Mouse (Mus musculus): ENCODE data around the gene Dock9.
"Not testable (repeated sequence)": the region's sequence is repeated elsewhere in the genome, so short reads cannot be mapped to it uniquely, and the experiment has no call there.

Dock9 gene

DNA sequence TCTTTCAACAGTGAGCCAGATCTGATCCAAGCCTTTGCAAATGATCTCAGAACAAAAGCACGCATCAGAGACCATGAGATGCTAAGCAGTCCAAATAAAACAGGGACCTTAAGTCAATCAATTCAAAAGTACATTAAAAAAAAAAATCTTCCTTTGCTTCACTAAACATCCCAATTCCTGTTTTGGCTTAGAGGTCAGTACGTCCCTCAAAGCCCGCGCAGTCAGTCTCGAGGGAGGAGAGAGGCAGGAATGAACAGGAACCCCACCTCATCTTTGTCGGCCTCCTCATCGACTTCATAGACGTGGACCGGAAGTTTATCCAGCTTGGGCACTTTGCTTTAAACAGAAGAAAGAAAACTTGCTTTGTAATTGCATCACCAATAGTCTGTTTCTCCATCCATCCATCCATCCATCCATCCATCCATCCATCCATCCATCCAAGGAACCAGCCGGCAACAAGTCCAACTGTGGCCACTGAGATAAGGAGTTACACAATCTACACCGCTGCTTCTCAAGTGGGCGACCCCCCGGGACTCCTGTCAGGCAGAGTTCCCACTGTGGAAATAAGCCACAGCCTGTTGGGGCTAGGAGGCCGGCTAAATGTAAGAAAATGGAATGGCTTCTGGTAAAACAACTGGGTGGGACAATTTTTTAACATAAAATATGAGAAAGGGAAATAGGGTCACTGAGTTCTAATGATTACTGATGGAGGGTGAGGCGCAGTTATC lies 137.3 kb downstream of the Dock9 start:
- DNase-seq (ENCODE audit: low spot score in 2 of 2) = no peak

DNA sequence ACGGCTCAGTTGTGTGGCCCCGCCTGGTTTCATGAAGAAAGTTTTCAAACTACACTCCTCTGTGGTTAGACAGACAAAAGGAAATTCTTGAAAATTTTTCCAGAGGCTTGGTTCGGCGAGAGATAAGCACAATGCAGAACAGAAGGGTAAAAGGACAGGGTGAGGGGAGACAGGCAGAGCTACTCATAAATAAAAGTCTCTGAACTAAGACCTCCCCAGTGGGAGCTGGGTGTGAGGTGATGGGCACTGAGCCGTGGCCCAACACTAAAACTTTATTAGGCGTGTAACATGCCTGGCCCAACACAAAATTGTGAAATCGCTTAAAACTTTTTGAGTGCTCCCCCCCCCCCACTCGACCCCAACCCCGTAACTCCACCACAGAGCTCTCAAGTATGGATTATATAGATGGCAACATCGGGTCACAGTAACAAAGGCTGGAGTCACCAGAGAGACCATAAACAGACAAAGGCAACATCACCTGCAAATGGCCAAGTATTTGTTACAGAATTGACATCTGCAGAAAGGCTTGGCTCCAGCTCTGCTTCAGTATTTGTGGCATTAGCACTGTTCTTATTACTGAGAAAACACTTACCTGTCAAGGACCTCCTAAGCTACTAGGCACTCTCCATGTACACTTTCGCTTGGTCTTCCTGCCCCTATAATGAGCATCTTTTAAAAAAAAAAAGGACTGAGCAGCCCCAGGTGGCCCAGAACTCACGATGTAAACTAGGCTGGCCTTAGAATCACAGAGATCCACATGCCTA lies 138.4 kb downstream of the Dock9 start:
- DNase-seq (ENCODE audit: low spot score in 2 of 2) = no peak

DNA sequence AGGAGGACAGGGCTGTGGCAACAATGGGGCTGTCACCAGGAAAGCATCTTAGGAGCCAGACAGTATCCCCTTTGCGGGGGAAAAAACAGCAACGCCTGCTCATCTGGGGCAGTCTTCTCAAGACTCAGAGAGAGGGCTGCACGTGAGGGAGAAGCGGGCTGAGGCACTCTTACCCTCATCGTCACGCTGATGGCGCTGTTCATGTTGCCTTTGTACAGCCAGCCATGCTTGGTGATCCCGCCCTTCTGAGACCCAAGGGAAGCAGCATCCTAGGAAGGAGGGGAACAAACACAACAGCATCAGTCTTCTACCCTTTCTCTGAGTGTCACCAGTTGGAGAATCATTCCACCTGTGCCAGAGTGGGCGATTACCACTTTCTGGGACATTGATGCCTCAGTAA lies 139.1 kb downstream of the Dock9 start:
- no peak for DNase-seq (ENCODE audit: low spot score in 2 of 2)

DNA sequence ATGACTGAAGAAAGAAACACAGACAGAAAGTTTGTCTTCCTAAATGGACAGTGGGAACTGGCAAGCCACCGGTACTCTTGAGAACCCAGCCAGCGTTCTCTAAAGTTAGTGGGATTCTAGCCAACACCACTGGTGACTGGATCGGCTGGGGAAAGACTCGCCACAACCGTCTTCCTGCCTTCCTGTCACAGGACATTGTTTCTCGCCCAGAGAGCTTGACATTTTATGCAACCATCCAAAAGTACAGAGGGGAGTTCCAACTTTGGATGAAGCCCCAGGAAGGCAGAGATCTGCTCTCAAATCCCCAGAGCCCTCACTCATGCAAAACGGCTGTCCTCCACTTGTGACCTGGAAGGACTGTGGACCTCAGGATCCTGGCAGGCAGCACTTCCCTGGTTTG lies 140.0 kb downstream of the Dock9 start:
- DNase-seq (ENCODE audit: low spot score in 2 of 2) = no peak

DNA sequence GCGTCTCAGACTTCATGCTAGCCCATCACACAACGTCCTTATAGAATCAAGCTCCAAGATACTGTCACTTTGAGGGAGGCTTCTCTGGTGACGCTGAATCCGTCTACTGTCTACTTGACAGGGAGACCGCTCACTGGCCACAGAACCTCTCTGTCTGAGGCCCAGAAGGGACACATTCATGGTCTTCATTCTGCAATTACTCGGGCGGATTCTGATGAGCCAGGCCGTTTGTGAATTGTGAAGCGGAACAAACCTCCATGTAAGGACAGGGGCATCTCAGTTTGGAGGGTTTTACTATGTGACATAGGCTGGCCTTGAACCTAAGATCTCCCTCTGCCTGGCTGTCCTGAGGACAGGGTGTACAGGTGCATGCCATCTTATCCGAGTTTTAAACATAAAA lies 140.7 kb downstream of the Dock9 start:
- no peak for DNase-seq (ENCODE audit: low spot score in 2 of 2)

DNA sequence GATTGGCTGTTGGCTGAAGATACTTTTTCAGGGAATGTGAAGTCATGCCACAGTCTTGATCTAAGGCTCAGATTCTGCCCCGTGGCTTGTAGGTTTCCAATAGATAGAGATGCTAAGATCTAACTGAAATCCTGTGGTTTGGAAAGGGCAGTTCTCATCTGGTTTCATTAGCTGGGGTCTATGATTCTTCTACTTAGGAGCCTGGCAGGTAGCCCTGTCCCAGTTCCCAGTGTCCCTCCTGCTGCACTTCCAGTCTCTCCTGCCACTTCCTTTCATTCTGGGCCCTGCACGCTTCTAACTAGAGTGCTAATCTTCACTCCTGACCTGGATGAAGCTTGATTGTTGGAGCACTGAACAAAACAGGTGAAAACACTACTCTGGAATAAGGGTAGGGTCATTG lies 142.7 kb downstream of the Dock9 start:
- no peak for DNase-seq (ENCODE audit: low spot score in 2 of 2)

DNA sequence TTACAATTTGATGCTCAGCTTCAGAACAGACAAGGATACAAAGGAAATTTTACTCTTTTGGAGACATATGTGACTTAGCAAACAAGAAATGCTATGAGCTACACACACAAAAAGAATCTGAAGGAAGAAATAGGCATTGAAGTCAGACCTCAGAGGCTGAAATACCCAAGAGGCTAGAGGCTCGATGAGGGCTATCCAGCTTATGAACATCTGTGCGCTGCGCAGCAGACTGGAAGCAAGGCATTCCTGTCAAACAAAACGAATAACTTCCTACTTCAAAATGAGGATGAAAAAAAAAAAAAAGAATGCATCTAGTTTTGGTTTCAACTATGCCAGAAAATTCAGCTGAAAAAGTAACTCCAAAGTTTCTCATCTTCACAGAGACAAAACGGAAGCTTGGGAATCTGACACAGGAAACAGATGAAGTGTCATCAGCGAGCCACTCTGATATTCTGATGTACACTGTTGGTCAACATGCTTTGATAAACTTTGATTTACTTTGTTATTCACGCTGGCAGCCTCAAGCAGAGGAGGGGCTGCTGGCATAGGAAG lies 143.1 kb downstream of the Dock9 start:
- DNase-seq (ENCODE audit: low spot score in 2 of 2) = no peak

DNA sequence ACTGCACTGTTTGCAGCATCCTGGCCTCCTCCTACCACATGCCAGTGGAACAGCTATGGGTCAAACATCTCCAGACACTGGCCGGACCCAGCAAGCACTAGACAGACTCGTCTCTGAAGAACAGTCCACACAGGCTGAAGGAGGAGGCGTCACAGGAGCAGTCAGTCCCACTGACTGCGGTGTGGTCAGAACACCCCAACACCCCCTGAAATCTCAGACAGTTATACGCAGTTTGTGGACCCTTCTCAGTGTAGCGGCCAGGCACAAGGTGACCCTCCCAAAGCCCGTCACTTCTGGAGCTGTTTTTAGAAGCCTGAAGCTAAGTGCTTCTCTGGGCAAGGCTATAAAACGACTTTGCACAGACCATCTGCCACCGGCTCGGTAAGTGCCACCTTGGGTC lies 143.9 kb downstream of the Dock9 start:
- no peak for DNase-seq (ENCODE audit: low spot score in 2 of 2)

DNA sequence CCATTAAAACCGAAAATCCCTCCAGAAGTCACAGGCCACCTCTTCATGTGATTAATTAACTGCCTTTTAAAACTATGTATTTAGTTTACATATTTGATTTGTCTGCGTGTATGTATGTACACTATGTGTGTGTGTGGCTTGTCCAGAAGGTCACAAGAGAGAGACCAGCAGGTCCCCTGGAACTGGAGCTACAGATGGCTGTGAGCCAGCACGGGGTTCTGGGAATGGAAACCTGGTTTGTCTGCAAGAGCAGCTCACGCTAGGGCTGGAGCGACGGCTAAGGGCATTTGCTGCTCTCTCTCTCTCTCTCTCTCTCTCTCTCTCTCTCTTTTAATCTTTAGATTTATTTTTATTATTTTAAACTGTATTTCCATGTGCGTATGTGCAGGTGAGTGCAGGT lies 144.4 kb downstream of the Dock9 start:
- DNase-seq (ENCODE audit: low spot score in 2 of 2) = no peak

DNA sequence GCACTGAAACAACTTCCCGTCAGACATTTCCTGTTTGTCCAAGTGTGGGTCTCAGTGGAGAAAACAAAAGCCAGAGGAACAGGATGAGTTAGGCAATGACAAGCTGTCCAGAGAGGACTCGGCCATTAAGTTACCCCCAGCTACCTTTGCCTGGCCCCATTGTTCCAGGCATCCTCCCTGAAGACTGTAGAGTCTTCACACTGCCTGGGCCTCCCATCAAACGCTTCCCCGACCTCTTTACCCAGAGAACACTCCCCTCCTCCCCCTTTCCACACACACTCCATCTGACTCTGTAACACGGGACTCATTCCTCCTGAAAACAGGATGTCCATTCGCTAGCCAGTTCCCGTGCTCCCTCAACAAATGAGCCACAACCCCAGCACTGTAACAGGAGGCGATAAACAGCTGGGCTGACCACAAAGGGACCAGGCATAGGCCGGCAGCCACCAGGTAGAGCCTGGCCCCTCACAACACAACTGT lies 149.0 kb downstream of the Dock9 start:
- no peak for DNase-seq (ENCODE audit: low spot score in 2 of 2)

DNA sequence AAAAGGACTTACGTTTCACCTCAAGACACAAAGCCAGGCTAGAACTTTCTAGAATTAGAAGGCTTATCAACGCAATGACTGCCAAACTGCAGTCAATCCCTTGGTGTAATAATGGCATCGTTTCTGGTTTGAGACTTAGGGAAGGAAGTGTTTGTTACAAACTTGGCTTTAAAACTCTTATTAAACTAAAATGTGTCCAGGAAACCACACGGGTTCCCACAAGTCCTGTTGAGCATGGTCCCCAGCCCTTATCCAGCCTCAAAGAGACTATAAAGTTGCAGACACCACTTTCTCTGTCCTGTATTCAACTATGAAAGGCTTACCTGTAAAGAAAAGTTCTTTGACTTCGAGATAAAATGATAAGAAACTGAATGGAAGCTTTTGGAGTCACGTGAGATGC lies 149.9 kb downstream of the Dock9 start:
- no peak for DNase-seq (ENCODE audit: low spot score in 2 of 2)

DNA sequence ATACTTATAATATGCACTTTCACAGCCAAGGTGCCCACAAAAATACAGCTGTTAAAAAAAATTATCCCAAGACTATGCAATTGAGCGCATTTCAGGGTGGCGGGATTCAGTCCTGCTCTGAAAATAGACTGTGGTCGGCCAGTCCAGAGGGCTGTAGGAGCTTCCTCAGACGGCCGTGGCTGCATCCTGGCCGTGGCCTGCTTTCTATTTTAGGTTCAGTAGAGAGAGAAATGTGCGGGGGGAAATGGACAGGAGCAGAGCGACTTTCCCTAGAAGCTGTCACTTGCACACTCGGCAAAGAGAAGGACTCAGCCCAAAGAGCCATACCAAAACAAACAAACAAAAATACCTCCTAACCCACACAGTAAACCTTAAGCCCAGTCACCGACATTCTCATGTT lies 151.0 kb downstream of the Dock9 start:
- no peak for DNase-seq (ENCODE audit: low spot score in 2 of 2)

DNA sequence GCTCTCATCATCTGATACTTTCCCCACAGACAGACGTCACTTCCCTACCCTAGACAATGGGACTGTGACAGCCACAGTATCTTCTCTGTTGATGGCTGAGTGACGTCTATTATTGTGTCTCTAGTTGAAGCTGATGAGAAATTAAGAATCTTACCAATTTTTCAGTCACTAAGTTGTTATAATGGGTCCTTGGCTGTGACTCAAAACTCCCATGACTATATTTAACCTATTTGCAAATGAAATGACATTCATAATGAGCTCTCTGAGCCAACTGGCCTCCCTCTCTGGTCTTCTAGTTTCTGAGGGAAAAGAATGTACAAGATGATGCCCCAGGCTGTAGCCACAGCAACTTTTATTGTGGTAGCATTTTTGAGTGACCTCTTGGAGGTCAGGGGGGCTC lies 153.3 kb downstream of the Dock9 start:
- no peak for DNase-seq (ENCODE audit: low spot score in 2 of 2)

DNA sequence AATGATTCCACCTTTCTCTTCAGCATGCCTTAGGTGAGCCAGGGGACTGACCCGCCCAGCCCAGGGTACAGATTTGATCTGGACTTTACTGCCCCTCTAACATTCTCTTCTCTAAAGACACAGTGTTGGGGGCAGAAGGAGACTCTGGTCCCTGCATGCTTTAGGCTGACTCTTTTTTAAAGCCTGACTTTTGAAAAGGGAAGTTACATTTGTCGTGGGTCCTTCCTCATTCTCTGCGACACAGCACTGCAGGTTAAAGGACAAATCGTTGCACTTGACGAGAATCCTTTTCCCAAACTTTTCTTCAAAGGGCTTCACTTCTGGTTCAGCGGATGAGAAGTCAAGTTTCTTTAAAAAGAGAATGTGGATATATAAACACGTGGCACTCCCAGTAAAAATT lies 156.4 kb downstream of the Dock9 start:
- DNase-seq (ENCODE audit: low spot score in 2 of 2) = no peak

DNA sequence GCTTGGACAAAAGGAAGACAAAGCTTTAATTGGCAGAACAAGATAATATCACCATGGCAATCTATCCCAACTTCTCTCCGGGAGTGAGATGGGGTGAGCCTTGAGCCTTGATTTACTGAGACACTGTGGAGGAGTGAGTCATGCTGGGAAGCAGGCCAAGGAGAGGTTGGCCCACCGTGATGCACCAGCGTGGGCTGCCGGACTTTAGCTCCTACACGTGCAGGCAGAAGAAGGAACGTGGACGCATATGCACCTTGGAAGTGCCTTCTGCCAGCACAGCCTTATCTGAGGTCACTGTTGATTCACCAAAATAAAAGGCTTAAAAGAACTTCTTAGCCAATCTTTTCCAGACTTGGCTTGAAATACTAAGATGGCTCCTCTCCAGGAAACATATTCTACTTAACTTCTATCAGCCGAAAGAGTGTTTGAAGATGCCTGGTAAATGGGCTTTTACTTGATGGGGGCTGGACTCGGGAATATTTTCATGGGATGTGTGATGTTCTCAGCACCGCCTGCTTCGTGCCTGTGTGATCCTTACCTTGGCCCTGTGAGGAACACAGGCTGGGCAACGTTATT lies 160.6 kb downstream of the Dock9 start:
- DNase-seq (ENCODE audit: low spot score in 2 of 2) = peak in 1 of 2 experiments; percentile 59

DNA sequence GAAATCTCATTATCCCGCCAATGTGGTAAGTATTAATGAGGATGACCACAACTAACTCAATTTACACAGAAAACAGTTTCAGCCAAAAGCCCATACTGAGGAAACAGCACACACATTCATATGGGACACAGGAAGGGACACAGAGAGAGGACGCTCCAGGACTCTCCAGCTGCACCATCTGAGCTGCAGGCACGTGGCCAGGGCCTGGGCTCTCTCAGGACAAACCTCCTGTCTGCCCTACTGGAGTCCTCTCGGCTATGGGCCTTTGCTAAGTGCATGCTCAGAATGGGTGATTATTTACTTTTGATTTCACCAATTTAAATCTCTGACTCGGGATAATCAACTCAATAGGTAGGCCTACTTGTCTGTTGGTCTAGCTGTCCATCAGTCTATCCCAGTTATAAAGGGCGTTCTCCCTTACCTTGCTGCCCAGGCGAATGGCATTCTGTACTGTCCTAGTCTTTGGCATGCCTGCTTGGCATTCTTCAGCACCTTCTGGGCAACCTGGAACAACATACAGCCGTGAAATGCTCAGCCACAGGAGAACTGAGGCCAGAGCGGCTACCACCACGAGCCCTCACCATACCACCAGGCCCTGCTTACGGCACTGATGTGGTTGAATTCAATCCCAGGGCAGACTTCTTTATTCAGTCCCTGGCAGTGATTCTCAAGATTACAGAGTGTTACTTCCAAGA lies 162.8 kb downstream of the Dock9 start:
- no peak for DNase-seq (ENCODE audit: low spot score in 2 of 2)

DNA sequence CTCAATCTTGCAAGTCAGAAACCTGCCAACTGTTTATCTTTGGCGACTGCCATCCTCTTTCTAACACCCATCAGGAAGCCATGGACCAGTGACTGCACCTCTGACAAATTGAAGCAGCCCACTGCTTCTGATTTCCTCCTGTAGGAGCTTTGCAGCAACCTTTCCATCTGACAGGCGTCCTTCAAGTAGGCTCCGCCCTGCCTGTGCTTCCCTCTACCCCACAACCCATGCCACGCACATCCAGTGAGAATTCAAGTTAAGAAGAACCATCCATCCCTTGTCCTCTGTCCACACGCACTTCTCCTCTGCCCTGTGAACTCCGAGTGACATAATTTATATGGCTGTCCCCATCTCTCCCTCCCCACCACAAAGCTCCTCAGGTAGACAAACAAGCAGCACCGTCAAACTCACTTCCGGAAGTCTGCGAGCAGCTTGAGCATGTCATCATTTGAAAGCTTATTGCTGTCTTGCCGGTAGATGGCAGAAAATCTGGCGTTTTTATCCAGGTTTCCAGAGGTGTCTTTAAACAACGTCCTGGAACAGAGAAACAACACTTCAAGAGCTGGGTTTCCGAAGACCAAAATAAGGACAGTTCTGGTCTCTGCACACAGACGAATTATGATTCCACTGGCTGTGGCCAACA lies 163.4 kb downstream of the Dock9 start:
- no peak for DNase-seq (ENCODE audit: low spot score in 2 of 2)

DNA sequence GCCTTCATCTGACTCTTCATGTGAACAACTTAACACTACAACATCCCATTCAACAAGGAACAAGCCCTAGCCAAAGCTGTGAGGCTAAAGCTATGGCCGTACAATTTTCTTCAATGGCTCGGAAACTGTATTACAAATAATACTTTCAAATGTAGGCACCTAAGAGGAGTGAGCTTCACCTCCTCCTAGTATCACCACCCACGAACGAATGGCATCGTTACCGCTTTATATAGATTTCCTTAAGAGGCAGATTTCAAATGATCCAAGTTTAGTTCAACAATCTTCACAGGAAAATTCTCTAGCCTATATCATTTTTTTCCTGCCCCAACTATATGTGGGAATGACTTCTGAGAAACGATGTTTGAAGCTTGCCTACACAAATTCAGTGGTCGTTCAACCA lies 165.7 kb downstream of the Dock9 start:
- no peak for DNase-seq (ENCODE audit: low spot score in 2 of 2)

DNA sequence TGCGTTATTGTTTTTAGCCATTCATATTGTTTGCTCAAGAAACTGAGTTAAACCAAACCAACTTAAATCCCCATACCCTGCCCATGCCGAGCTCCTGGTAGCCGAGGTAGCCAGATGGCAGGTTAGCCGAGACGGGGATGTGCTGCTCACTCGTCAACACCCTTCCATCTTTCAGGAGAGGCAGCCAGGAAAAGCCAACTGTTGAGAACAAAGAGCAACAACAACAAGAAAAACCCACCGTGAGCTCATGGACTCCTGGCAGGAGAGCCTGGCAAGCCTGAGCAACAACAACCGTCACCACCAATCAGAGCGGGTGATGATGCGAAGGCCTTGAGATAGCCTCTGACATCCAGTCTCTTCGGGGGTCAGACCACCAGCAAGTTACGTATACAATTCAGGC lies 170.9 kb downstream of the Dock9 start:
- DNase-seq (ENCODE audit: low spot score in 2 of 2) = no peak

DNA sequence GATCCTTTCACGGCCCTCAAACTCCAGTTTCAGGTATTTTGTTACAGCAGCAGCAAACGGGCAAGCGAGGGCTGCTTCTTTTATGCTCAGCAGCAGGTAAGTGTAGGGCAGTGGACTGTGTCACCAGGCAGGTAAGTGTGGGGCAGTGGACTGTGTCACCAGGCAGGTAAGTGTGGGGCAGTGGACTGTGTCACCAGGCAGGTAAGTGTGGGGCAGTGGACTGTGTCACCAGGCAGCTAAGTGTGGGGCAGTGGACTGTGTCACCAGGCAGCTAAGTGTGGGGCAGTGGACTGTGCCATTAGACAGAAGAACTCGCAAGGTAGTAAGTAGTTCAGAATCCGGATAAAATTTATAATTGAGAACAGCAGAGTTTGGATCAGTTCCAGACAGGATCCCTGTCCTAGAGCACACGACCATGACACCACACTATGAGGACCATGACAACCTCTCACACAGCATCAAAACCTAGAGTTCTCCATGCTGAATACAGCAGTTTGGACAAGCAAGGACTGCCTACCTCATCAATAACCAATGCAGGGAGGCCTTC lies 173.6 kb downstream of the Dock9 start:
- not testable (repeated sequence) for DNase-seq (ENCODE audit: low spot score in 2 of 2)

DNA sequence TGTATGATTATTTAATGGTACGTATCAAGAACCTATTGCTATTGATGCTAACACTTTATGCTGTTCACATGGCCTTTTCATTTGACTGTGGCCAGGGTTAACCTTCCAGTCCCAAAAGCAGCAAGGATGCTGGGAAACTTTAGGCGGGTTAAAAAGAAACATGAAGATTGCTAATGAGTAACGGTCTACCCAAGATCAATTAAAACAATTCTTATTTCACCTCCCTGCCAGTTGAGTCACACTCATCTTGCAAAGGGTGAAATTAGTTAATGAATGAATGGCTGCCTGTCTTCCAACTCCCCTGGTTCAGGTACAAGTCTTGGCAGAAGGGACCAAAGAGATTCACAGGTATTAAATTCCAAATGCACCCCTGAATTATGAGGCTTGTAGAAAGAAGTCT lies 175.8 kb downstream of the Dock9 start:
- DNase-seq (ENCODE audit: low spot score in 2 of 2) = no peak
